Mouse (Mus musculus) brain, embryonic 14.5 days (tissue): ENCODE measurements around the gene Glod4.

Experiments used
- CTCF ChIP-seq: fragments of 200-500 bp; IDR thresholded peaks from 2 replicates; pipeline ENCODE4 v1.5.1; 2012; ENCODE audit warnings: inconsistent platforms, mild to moderate bottlenecking, moderate library complexity, borderline replicate concordance; ENCODE audit not compliant: insufficient read depth, insufficient read length; ENCODE audit errors: extremely low read depth
- POLR2A ChIP-seq: fragments of 200-500 bp; IDR thresholded peaks from 2 replicates; pipeline ENCODE4 v1.6.1; 2012; ENCODE audit warnings: mild to moderate bottlenecking, inconsistent platforms, borderline replicate concordance; ENCODE audit not compliant: poor library complexity, insufficient read depth, insufficient read length, severe bottlenecking; ENCODE audit errors: extremely low read depth

DNA sequence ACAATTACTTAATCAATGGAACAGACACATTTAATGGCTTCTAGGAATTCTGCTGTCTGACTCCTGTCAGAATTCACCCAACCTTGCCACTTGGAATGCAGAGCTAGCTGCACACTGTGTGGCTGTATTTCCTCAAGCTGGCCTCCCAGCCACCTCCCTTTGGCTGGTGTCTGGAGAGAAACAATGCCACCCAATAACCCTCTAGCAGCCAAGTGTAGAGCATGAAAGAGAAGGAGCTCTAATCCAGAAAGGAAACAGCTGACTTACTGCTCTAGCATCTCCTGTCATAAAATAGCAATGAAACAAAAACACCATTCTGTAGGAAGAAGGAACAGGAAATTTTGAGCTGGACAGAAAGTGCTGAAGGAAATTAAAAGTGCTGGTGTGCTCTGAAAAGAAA lies 142.4 kb downstream of the Glod4 start:
- TF ChIP-seq POLR2A (no peak), CTCF (no peak)
